Mouse (Mus musculus): Measurements from ENCODE around the gene Jam2. TPM values are rescaled to one million over a fixed set of nuclear protein-coding genes. Genes with fewer than 3 reads are reported as not detected.
A peak's percentile ranks its signal among the peaks of the same experiment; 100 is the strongest.

Jam2 gene
- 13.4 and 16.6 TPM in 2 replicates for polyA plus RNA-seq (2012; rRNA removed)

GRCm38 (mm10) chr16:84774003-84774703 is at the start of gene Jam2:
TSS of gene Jam2 (plus strand) at chr16:84774123.
- DNase-seq: peak; percentile 58
- Histone ChIP-seq H3K4me3 (replicated peaks; ENCODE audit: extremely low read depth, low read depth, low read length) (peak within 1 kb of the TSS; percentile 76), H3K4me1 (ENCODE audit: control insufficient read depth, insufficient read depth, low read length) (no peaks in the 10 kb centered on the region; the same call in 1 of the 2 replicates)
- TF ChIP-seq POLR2A (IDR thresholded peaks at IDR 0.05; ENCODE audit: borderline replicate concordance, extremely low read depth, low read depth, low read length) (no peak), CTCF (IDR thresholded peaks at IDR 0.05; ENCODE audit: insufficient read depth, low read length) (no peak)
- WGBS: under 1% methylated on average over 43 of the region's 43 CpGs

- no peak for TF ChIP-seq CTCF (IDR thresholded peaks at IDR 0.05; ENCODE audit: insufficient read depth, low read length)
- WGBS: under 1% methylated on average over 15 of the region's 15 CpGs
- DNase-seq: no peak
- peak overlapping the region; percentile 73 for H3K4me3 ChIP-seq (replicated peaks; ENCODE audit: extremely low read depth, low read depth, low read length)
- H3K4me1 ChIP-seq (ENCODE audit: control insufficient read depth, insufficient read depth, low read length): no peaks in the 10 kb centered on the region; the same call in none of the 2 replicates
These were observed 39.1 kb upstream of the Jam2 start for GRCm38 (mm10) chr16:84734806-84735165.

GRCm38 (mm10) chr16:84735166-84736105 is 38.5 kb upstream of the Jam2 start, which contains the start of gene Mrpl39:
TSS of gene Mrpl39 (minus strand) at chr16:84735742.
- peak; percentile 53; the same call in 1 of the 2 replicates for TF ChIP-seq POLR2A (IDR thresholded peaks at IDR 0.05; ENCODE audit: borderline replicate concordance, extremely low read depth, low read depth, low read length)
- TF ChIP-seq CTCF (IDR thresholded peaks at IDR 0.05; ENCODE audit: insufficient read depth, low read length): peak; percentile 63
- DNase-seq: peak; percentile 98
- Histone ChIP-seq H3K4me3 (replicated peaks; ENCODE audit: extremely low read depth, low read depth, low read length) (peak within 1 kb of the TSS; percentile 73), H3K4me1 (ENCODE audit: control insufficient read depth, insufficient read depth, low read length) (no peaks in the 10 kb centered on the region; the same call in none of the 2 replicates)
- WGBS: 1% methylated on average over 66 of the region's 66 CpGs

- no peak for DNase-seq
- 77% methylated on average over 3 of the region's 3 CpGs for WGBS
- Histone ChIP-seq H3K4me3 (replicated peaks; ENCODE audit: extremely low read depth, low read depth, low read length) (no peak overlapping the region), H3K4me1 (ENCODE audit: control insufficient read depth, insufficient read depth, low read length) (no peaks in the 10 kb centered on the region; the same call in none of the 2 replicates)
- TF ChIP-seq POLR2A (IDR thresholded peaks at IDR 0.05; ENCODE audit: borderline replicate concordance, extremely low read depth, low read depth, low read length): no peak
- TF ChIP-seq CTCF (IDR thresholded peaks at IDR 0.05; ENCODE audit: insufficient read depth, low read length): no peak
These were observed 36.6 kb upstream of the Jam2 start for GRCm38 (mm10) chr16:84737358-84737757.

GRCm38 (mm10) chr16:84744703-84745490 is 29.0 kb upstream of the Jam2 start:
- WGBS: 40% methylated on average over 10 of the region's 10 CpGs
- no peak for DNase-seq
- no peak overlapping the region for H3K4me3 ChIP-seq (replicated peaks; ENCODE audit: extremely low read depth, low read depth, low read length)
- TF ChIP-seq POLR2A (IDR thresholded peaks at IDR 0.05; ENCODE audit: borderline replicate concordance, extremely low read depth, low read depth, low read length) (no peak), CTCF (IDR thresholded peaks at IDR 0.05; ENCODE audit: insufficient read depth, low read length) (no peak)
- peaks cover 3% of the 10 kb centered on the region; the same call in 1 of the 2 replicates for H3K4me1 ChIP-seq (ENCODE audit: control insufficient read depth, insufficient read depth, low read length)

- DNase-seq: no peak
- TF ChIP-seq CTCF (IDR thresholded peaks at IDR 0.05; ENCODE audit: insufficient read depth, low read length): no peak
- no peak for TF ChIP-seq POLR2A (IDR thresholded peaks at IDR 0.05; ENCODE audit: borderline replicate concordance, extremely low read depth, low read depth, low read length)
- WGBS: 62% methylated on average over 6 of the region's 6 CpGs
- Histone ChIP-seq H3K4me3 (replicated peaks; ENCODE audit: extremely low read depth, low read depth, low read length) (no peak overlapping the region), H3K4me1 (ENCODE audit: control insufficient read depth, insufficient read depth, low read length) (peaks cover 3% of the 10 kb centered on the region; the same call in 1 of the 2 replicates)
These were observed 28.1 kb upstream of the Jam2 start for GRCm38 (mm10) chr16:84745721-84746306.

GRCm38 (mm10) chr16:84767956-84768355 is 6.0 kb upstream of the Jam2 start:
- no peak for DNase-seq
- H3K4me1 ChIP-seq (ENCODE audit: control insufficient read depth, insufficient read depth, low read length): no peaks in the 10 kb centered on the region; the same call in 1 of the 2 replicates
- no peak overlapping the region for H3K4me3 ChIP-seq (replicated peaks; ENCODE audit: extremely low read depth, low read depth, low read length)
- no peak for TF ChIP-seq CTCF (IDR thresholded peaks at IDR 0.05; ENCODE audit: insufficient read depth, low read length)
- no peak for TF ChIP-seq POLR2A (IDR thresholded peaks at IDR 0.05; ENCODE audit: borderline replicate concordance, extremely low read depth, low read depth, low read length)
- WGBS: 78% methylated on average over 8 of the region's 8 CpGs

- no peak for DNase-seq
- no peak overlapping the region for H3K4me3 ChIP-seq (replicated peaks; ENCODE audit: extremely low read depth, low read depth, low read length)
- no peak for TF ChIP-seq POLR2A (IDR thresholded peaks at IDR 0.05; ENCODE audit: borderline replicate concordance, extremely low read depth, low read depth, low read length)
- no peak for TF ChIP-seq CTCF (IDR thresholded peaks at IDR 0.05; ENCODE audit: insufficient read depth, low read length)
- H3K4me1 ChIP-seq (ENCODE audit: control insufficient read depth, insufficient read depth, low read length): no peaks in the 10 kb centered on the region; the same call in 1 of the 2 replicates
- WGBS: 62% methylated on average over 4 of the region's 4 CpGs
These were observed 4.7 kb upstream of the Jam2 start for GRCm38 (mm10) chr16:84769182-84769581.

Data from lung, adult 2 months (tissue).